Mouse (Mus musculus): ENCODE measurements at regions not wholly inside any gene's neighbourhood (a gene's known extent, or its start where the extent isn't known, plus 50 kb on each side); places are given as distances from the start of the nearest gene placed in this dataset.
"Not testable (repeated sequence)": the region's sequence is repeated elsewhere in the genome, so short reads cannot be mapped to it uniquely, and the experiment has no call there.

DNA sequence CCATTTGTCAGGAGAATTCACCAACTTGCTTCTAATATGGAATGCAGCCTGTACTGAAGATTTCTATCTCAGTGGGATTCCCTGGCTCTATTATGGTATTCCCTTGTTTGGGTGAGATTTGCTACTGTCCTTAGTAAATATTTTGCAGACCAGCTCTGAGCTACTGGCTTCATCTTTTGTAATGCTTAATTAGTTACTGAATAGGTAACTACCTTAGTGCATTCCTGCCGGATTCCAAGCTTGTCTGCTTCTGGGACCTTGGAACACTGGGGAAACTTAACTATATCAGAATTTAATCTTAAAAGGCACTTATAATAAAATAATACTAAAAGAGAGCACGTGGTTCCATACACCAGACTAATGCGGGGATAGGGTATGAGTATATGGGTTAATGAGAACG, 257.4 kb downstream of the Antxr2 start:
- not testable (repeated sequence) for H3K4me3 ChIP-seq; ATAC-seq (ENCODE audit: extremely low read depth, insufficient number of reproducible peaks, low FRiP score, low TSS enrichment); H3K9me3 ChIP-seq; H3K27ac ChIP-seq (replicated peaks); H3K4me2 ChIP-seq; H3K4me1 ChIP-seq; H3K27me3 ChIP-seq (replicated peaks); H3K36me3 ChIP-seq; H3K9ac ChIP-seq
- WGBS = 73% methylated on average over 4 of the region's 4 CpGs

DNA sequence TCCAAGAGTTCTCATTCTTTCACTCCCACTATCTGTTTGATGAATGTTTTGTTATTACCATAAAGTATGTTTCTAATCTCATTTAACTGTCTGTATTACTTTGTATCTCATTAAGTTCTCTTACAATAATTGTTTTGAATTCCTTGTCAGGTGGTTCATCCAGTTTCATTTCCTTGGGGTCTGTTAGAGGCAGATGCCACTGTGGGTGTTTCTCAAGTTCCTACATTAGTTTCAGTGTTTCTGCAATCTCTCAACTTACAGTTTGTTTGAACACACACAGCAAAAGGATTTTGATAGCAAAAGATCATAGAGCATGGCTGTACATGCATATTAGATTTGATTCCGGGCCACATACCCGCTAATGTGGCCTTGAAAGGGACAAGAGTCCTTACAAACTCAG, 280.5 kb upstream of the Gk2 start:
- 81% methylated on average over 2 of the region's 2 CpGs for WGBS
- Histone ChIP-seq H3K27me3 (replicated peaks) (no peaks in the 10 kb centered on the region), H3K4me1 (no peaks in the 10 kb centered on the region), H3K9me3 (no peaks in the 10 kb centered on the region), H3K27ac (replicated peaks) (no peak overlapping the region), H3K4me3 (no peak overlapping the region), H3K9ac (no peak overlapping the region), H3K36me3 (no peaks in the 10 kb centered on the region), H3K4me2 (no peak overlapping the region)
- no peak for ATAC-seq (ENCODE audit: extremely low read depth, insufficient number of reproducible peaks, low FRiP score, low TSS enrichment)

DNA sequence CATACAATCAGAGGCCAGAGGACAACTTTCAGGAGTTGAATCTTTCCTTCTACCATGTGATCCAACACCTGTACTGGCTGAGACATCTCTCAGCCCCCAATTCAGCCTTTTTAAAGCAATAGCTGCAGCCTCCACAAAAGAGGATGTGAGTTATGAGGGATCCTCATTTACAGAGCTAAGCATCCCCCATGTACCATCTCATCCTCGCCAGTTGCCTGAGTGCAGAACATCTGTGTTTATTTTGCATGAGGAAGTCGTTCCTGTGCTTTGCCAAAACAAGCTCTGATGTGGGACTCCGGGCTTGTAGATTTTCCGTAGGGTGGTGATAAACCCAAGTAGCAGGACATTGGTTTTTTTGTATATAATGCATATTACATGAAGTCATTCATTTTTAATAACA, 274.1 kb upstream of the Gk2 start:
- Histone ChIP-seq H3K4me2 (no peak overlapping the region), H3K9me3 (no peaks in the 10 kb centered on the region), H3K9ac (no peak overlapping the region), H3K4me1 (no peaks in the 10 kb centered on the region), H3K27ac (replicated peaks) (no peak overlapping the region), H3K27me3 (replicated peaks) (no peaks in the 10 kb centered on the region), H3K36me3 (no peaks in the 10 kb centered on the region), H3K4me3 (no peak overlapping the region)
- ATAC-seq (ENCODE audit: extremely low read depth, insufficient number of reproducible peaks, low FRiP score, low TSS enrichment) = no peak
- WGBS = 45% methylated on average over 4 of the region's 4 CpGs

DNA sequence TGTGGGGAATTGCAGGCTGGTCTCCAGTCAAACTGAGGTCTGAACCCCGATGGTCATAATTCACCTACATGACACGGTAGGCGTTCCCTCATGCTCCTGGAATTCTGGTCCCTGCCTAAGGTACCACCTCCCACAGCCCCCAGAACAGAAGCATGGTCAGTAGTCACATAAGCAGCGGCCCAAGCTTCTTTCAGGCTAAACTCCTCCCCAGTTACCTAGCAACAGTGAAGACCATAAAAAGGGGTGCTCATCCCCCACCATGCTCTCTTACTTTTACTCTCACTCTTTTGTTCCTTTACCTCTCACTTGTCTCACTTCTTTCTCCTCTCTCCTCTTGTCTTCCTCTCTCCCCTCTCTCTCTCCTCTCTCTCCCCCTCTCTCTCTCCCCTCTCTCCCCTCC, 262.5 kb upstream of the Gk2 start:
- H3K4me2 ChIP-seq; H3K9me3 ChIP-seq; H3K36me3 ChIP-seq; H3K4me3 ChIP-seq; ATAC-seq (ENCODE audit: extremely low read depth, insufficient number of reproducible peaks, low FRiP score, low TSS enrichment); H3K4me1 ChIP-seq; H3K9ac ChIP-seq; H3K27ac ChIP-seq (replicated peaks); H3K27me3 ChIP-seq (replicated peaks): not testable (repeated sequence)
- WGBS = 56% methylated on average over 4 of the region's 4 CpGs

DNA sequence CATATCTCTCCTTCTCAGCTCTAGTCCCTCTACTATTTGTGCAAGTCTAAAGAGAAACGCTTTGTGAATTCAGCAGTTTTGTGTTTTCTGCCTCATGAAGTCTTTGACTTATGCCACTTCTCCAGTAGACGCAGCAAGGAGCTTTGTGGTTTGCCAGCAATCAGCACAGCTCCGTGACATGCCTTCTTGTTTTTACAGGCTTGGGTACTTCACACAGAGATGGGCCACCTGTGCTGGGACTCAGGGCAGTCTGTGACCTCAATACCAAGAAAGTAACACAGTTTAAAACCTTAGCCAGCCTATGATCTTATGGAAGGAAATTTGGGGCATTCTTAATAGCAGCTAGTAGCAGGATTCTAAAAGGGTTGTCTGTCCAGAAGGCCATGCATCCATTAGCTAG, 248.4 kb upstream of the Gk2 start:
- no peaks in the 10 kb centered on the region for H3K4me1 ChIP-seq

DNA sequence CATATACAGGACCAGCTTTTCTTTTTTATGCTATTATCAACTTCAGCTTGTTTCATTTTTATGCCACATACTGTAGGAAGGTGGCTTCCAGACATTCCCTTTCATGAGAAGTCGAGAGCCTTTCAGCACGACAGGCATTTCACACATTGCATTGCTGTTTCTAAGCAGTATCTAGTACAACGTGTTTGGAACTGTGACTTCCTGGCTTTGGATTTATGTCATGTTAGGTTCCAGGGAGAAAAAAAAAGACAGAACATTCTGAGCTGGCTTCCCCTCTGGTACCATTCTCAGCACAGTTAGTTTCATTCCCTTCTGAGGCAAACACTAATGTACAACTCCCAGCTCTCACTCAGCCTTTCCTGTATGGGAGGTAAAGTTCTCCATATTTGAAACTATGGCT, 243.7 kb upstream of the Gk2 start:
- H3K27me3 ChIP-seq (replicated peaks) = no peaks in the 10 kb centered on the region
- H3K36me3 ChIP-seq = no peaks in the 10 kb centered on the region
- H3K27ac ChIP-seq (replicated peaks) = no peak overlapping the region
- no peak overlapping the region for H3K4me2 ChIP-seq
- H3K9me3 ChIP-seq = no peaks in the 10 kb centered on the region
- WGBS = 42% methylated on average over 3 of the region's 3 CpGs
- H3K9ac ChIP-seq = no peak overlapping the region
- 0 out of 2 replicates have a peak, but pooled peaks cover 3% of the 10 kb centered on the region for H3K4me1 ChIP-seq
- no peak for ATAC-seq (ENCODE audit: extremely low read depth, insufficient number of reproducible peaks, low FRiP score, low TSS enrichment)
- H3K4me3 ChIP-seq = no peak overlapping the region

More for the DNA sequence above, 248.4 kb upstream of the Gk2 start:
- no peak overlapping the region for H3K4me3 ChIP-seq
- H3K4me2 ChIP-seq = no peak overlapping the region
- H3K36me3 ChIP-seq = no peaks in the 10 kb centered on the region
- no peaks in the 10 kb centered on the region for H3K9me3 ChIP-seq
- no peak overlapping the region for H3K27ac ChIP-seq (replicated peaks)
- H3K9ac ChIP-seq = no peak overlapping the region
- no peaks in the 10 kb centered on the region for H3K27me3 ChIP-seq (replicated peaks)
- WGBS = 69% methylated on average over 3 of the region's 3 CpGs
- ATAC-seq (ENCODE audit: extremely low read depth, insufficient number of reproducible peaks, low FRiP score, low TSS enrichment) = no peak

DNA sequence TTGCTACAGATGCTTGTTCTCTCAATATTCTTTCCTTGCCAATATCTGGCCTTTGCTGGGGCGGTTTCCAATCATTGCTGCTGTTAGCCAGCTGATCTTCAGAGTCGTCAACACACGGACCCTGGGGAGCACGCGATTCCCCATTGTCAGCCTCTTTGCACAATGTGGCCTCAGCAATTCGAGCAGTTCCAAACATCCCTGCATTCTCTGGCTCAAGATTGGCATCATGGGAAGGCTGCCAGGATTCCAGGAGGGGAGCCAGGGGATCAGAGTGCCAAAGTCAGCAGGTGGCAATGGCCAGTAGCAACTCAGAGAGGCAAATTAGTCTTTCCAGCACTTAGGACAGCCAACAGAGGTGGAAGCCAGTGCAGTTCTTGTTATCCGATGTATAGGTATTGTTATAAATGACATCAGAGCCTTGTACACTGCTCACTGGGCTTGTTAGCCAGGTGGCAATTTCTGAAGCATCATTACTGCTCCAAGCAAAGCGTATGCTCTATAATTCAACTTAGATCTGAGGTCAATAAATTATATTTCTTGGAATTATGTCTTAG, 240.8 kb upstream of the Gk2 start:
- Histone ChIP-seq H3K4me1 (0 out of 2 replicates have a peak, but pooled peaks cover 3% of the 10 kb centered on the region), H3K4me3 (no peak overlapping the region), H3K4me2 (no peak overlapping the region), H3K36me3 (no peaks in the 10 kb centered on the region), H3K9ac (no peak overlapping the region), H3K27ac (replicated peaks) (no peak overlapping the region), H3K27me3 (replicated peaks) (no peaks in the 10 kb centered on the region), H3K9me3 (no peaks in the 10 kb centered on the region)
- 55% methylated on average over 8 of the region's 8 CpGs for WGBS
- no peak for ATAC-seq (ENCODE audit: extremely low read depth, insufficient number of reproducible peaks, low FRiP score, low TSS enrichment)

DNA sequence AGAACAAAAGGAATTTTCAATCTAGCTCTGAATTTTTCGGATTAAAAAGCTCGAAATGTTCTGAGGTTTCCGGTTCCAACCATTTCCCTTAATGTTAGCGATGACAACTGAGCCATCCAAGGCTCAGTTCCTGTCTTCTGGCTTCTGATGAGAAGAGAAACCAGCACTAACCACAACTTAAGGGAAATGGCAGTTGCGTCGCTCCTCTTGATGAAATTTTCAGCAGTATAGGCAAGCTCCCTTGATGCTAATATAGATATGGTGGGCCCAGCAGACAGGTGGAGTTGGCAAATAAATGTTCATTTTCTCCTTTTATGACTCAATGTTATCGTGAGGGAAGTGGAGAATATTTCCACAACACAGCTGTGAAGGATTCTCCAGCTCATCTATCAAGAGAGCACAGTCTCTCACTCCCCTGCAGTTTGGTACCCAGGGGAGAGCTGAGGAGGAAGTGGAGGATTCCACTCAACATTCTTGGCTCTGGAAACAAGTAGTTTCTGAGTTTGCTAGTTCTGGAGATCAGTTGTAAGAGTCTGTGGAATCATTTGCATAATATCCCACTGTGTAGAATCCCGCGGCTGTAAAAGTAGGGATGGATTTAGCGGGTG, 236.6 kb upstream of the Gk2 start:
- ATAC-seq (ENCODE audit: extremely low read depth, insufficient number of reproducible peaks, low FRiP score, low TSS enrichment) = no peak
- Histone ChIP-seq H3K9ac (no peak overlapping the region), H3K9me3 (no peaks in the 10 kb centered on the region), H3K27ac (replicated peaks) (no peak overlapping the region), H3K27me3 (replicated peaks) (no peaks in the 10 kb centered on the region), H3K4me3 (no peak overlapping the region), H3K4me1 (0 out of 2 replicates have a peak, but pooled peaks cover 3% of the 10 kb centered on the region), H3K36me3 (no peaks in the 10 kb centered on the region), H3K4me2 (no peak overlapping the region)
- 73% methylated on average over 10 of the region's 10 CpGs for WGBS

DNA sequence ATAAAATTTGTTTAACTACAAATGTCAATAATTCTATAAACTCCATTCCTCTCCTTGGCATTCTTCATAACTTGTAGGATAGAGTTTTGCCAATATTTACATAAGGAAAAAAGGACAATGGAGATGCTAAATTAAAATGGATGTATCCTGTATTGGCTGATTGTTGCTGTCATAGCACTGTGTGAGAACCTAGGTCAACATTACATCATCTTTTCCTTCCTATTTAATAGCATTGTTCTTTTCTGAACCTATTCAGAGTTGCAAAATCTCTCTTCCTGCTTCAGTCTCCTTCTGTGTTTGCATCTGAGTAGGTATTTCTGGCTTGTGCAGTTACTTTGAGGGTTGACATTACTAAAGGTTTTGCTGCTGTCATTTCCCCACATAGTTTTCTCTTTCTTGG, 228.6 kb upstream of the Gk2 start:
- Histone ChIP-seq H3K27ac (replicated peaks) (peak overlapping the region; percentile 67; the same call in 1 of the 2 replicates), H3K9ac (no peak overlapping the region), H3K36me3 (no peaks in the 10 kb centered on the region), H3K4me1 (no peaks in the 10 kb centered on the region), H3K9me3 (no peaks in the 10 kb centered on the region), H3K27me3 (replicated peaks) (no peaks in the 10 kb centered on the region), H3K4me3 (no peak overlapping the region), H3K4me2 (no peak overlapping the region)
- ATAC-seq (ENCODE audit: extremely low read depth, insufficient number of reproducible peaks, low FRiP score, low TSS enrichment) = no peak

DNA sequence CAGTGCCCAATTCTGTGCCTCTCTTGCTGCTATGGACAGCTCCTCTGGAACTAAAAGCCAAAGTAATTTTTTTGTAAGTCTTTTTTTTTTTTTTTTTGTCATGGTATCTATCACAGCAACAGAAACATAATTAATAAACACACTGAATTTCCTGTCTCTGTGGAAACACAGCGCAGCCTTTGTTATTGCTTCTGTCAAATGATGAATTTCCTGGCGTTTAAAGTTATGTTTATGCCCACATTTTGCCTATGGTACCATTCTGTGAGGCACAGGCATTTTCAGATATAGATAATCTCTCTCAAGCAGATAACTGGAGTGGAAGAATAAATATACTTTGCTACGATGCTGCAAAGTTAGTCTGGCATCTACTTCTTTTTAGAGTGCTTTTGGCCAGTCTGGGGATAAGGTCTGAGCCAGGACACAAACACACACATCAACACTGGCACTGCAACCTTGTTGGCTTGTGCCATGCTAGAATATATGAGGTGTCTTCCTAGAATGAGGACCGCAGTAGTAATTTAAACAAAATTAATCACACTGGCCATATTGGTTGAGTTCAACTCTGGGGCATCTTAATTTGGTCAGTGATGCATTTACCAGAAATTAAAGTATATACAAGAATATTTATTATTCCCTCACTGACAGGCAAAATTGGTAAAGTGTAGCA, 227.9 kb upstream of the Gk2 start:
- H3K9ac ChIP-seq = no peak overlapping the region

DNA sequence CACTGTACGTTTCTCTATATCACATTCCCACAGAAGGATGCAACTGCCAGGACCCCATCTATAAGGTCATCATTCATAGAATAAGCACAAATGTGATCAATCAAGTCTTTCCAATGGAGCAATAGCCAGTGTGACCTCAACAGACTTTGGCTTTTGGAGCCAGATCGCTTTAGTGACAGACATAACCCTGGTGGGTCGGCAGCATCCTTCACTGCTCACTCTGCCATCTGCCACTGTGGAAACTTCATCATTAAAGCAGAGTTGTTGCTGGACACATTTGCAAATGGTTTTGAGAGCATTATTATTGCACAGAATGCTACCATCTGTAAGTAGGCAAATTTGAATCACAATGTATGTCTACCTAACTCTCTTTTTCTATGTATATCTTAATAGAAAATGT, 212.9 kb upstream of the Gk2 start:
- Histone ChIP-seq H3K27me3 (replicated peaks) (no peaks in the 10 kb centered on the region), H3K9me3 (no peaks in the 10 kb centered on the region), H3K9ac (no peak overlapping the region), H3K4me1 (no peaks in the 10 kb centered on the region), H3K4me3 (no peak overlapping the region), H3K4me2 (no peak overlapping the region), H3K27ac (replicated peaks) (no peak overlapping the region), H3K36me3 (no peaks in the 10 kb centered on the region)
- ATAC-seq (ENCODE audit: extremely low read depth, insufficient number of reproducible peaks, low FRiP score, low TSS enrichment) = no peak
- WGBS = 63% methylated on average over 3 of the region's 3 CpGs

More for the DNA sequence above, 227.9 kb upstream of the Gk2 start:
- H3K4me1 ChIP-seq = no peaks in the 10 kb centered on the region
- ATAC-seq (ENCODE audit: extremely low read depth, insufficient number of reproducible peaks, low FRiP score, low TSS enrichment) = no peak
- H3K4me3 ChIP-seq = no peak overlapping the region
- no peak overlapping the region for H3K27ac ChIP-seq (replicated peaks)
- H3K27me3 ChIP-seq (replicated peaks) = no peaks in the 10 kb centered on the region
- no peak overlapping the region for H3K4me2 ChIP-seq
- no peaks in the 10 kb centered on the region for H3K9me3 ChIP-seq
- no peaks in the 10 kb centered on the region for H3K36me3 ChIP-seq
- WGBS = 49% methylated on average over 4 of the region's 4 CpGs
